Mouse (Mus musculus): ENCODE measurements around the gene Etfrf1. TPM values are rescaled to one million over a fixed set of nuclear protein-coding genes. Genes with fewer than 3 reads are reported as not detected.

Gene Etfrf1
- polyA plus RNA-seq, 1 experiment = not detected

- 54% methylated on average over 27 of the region's 27 CpGs for WGBS
- TF ChIP-seq CTCF (IDR thresholded peaks at IDR 0.05; ENCODE audit: insufficient read depth, low read depth, low read length) = no peak
- no peak for TF ChIP-seq POLR2A (IDR thresholded peaks at IDR 0.05; ENCODE audit: insufficient read depth, low read depth, low read length)
- Histone ChIP-seq H3K4me3 (ENCODE audit: insufficient read depth, low read depth, low read length) (peak overlapping the region; percentile 37), H3K27ac (ENCODE audit: insufficient read depth, low read depth, low read length) (peak overlapping the region; percentile 19), H3K4me1 (ENCODE audit: control insufficient read depth, insufficient read depth, low read length) (no peaks in the 10 kb centered on the region)
These were observed 23.5 kb upstream of the Etfrf1 start for GRCm38 (mm10) chr6:145187093-145188088.

GRCm38 (mm10) chr6:145193038-145193437 lies 17.9 kb upstream of the Etfrf1 start:
- TF ChIP-seq CTCF (IDR thresholded peaks at IDR 0.05; ENCODE audit: insufficient read depth, low read depth, low read length) (no peak), POLR2A (IDR thresholded peaks at IDR 0.05; ENCODE audit: insufficient read depth, low read depth, low read length) (no peak)
- no peak overlapping the region for H3K4me3 ChIP-seq (ENCODE audit: insufficient read depth, low read depth, low read length)
- H3K27ac ChIP-seq (ENCODE audit: insufficient read depth, low read depth, low read length) = no peak overlapping the region
- peaks cover 6% of the 10 kb centered on the region for H3K4me1 ChIP-seq (ENCODE audit: control insufficient read depth, insufficient read depth, low read length)
- 93% methylated on average over 3 of the region's 3 CpGs for WGBS

- Histone ChIP-seq H3K27ac (ENCODE audit: insufficient read depth, low read depth, low read length) (no peak overlapping the region), H3K4me3 (ENCODE audit: insufficient read depth, low read depth, low read length) (no peak overlapping the region), H3K4me1 (ENCODE audit: control insufficient read depth, insufficient read depth, low read length) (peaks cover 6% of the 10 kb centered on the region)
- TF ChIP-seq POLR2A (IDR thresholded peaks at IDR 0.05; ENCODE audit: insufficient read depth, low read depth, low read length) (no peak), CTCF (IDR thresholded peaks at IDR 0.05; ENCODE audit: insufficient read depth, low read depth, low read length) (no peak)
- 60% methylated on average over 11 of the region's 11 CpGs for WGBS
These were observed 17.5 kb upstream of the Etfrf1 start for GRCm38 (mm10) chr6:145193446-145193845.

- no peak overlapping the region for H3K4me3 ChIP-seq (ENCODE audit: insufficient read depth, low read depth, low read length)
- TF ChIP-seq POLR2A (IDR thresholded peaks at IDR 0.05; ENCODE audit: insufficient read depth, low read depth, low read length) (no peak), CTCF (IDR thresholded peaks at IDR 0.05; ENCODE audit: insufficient read depth, low read depth, low read length) (no peak)
- no peak overlapping the region for H3K27ac ChIP-seq (ENCODE audit: insufficient read depth, low read depth, low read length)
- peaks cover 6% of the 10 kb centered on the region for H3K4me1 ChIP-seq (ENCODE audit: control insufficient read depth, insufficient read depth, low read length)
- 88% methylated on average over 8 of the region's 8 CpGs for WGBS
These were observed 12.8 kb upstream of the Etfrf1 start for GRCm38 (mm10) chr6:145197949-145198686.

GRCm38 (mm10) chr6:145202432-145203125 lies 8.4 kb upstream of the Etfrf1 start:
- Histone ChIP-seq H3K4me3 (ENCODE audit: insufficient read depth, low read depth, low read length) (no peak overlapping the region), H3K27ac (ENCODE audit: insufficient read depth, low read depth, low read length) (no peak overlapping the region), H3K4me1 (ENCODE audit: control insufficient read depth, insufficient read depth, low read length) (no peaks in the 10 kb centered on the region)
- no peak for TF ChIP-seq POLR2A (IDR thresholded peaks at IDR 0.05; ENCODE audit: insufficient read depth, low read depth, low read length)
- 78% methylated on average over 13 of the region's 13 CpGs for WGBS

DNA sequence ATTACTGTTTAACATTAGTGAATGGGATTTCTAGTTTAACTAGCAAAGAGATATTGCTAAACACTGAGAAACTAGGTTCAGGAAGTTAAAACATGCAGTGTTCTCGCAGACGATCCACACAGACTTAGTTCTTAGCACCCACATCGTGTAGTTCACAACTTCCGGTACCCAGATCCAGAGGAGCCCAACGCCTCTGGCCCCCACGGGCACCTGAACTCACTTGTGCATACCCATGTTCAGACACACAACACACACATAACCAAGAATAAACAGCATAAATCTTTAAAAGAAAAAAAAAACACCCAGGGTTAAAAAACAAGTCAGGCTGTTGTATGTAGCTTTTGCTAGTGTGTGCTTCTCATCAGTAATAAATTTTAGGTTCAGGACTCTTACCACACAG lies 6.5 kb upstream of the Etfrf1 start:
- Histone ChIP-seq H3K4me1 (ENCODE audit: control insufficient read depth, insufficient read depth, low read length) (no peaks in the 10 kb centered on the region), H3K4me3 (ENCODE audit: insufficient read depth, low read depth, low read length) (no peak overlapping the region), H3K27ac (ENCODE audit: insufficient read depth, low read depth, low read length) (no peak overlapping the region)
- 91% methylated on average over 6 of the region's 6 CpGs for WGBS
- no peak for TF ChIP-seq CTCF (IDR thresholded peaks at IDR 0.05; ENCODE audit: insufficient read depth, low read depth, low read length)
- TF ChIP-seq POLR2A (IDR thresholded peaks at IDR 0.05; ENCODE audit: insufficient read depth, low read depth, low read length) = no peak

- Histone ChIP-seq H3K27ac (ENCODE audit: insufficient read depth, low read depth, low read length) (no peak overlapping the region), H3K4me1 (ENCODE audit: control insufficient read depth, insufficient read depth, low read length) (no peaks in the 10 kb centered on the region), H3K4me3 (ENCODE audit: insufficient read depth, low read depth, low read length) (no peak overlapping the region)
- WGBS = 65% methylated on average over 10 of the region's 10 CpGs
- TF ChIP-seq POLR2A (IDR thresholded peaks at IDR 0.05; ENCODE audit: insufficient read depth, low read depth, low read length) = no peak
- TF ChIP-seq CTCF (IDR thresholded peaks at IDR 0.05; ENCODE audit: insufficient read depth, low read depth, low read length) = no peak
These were observed 5.8 kb upstream of the Etfrf1 start for GRCm38 (mm10) chr6:145205142-145205541.

DNA sequence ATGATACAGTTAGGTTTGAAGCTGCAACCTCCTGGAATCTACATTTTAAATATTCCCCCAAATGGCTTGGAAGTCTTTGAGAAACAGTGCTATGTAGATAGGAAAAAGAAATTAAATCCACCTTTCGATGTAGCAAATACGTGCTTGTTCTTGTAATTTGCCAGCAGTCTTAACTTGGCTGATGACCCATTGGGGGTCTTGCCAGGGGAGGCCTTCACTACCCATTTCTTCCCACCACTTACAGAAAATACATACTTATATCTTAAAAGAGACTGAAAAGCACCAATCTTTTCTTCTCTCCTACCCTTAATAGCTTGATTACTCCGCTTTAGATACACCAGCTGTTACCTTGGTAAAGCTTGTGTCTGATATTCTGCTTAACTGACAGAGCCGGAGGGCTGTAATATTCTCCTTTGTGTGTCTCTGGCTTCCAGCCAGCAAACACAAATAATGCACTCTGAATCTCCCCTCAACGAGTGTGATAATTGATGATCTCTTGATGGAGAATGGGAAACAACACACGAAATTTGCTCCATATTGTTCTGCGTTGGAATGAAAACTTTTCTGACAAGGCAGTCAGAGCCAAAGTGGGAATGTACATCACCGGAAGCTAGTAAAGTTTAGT lies 766 bp upstream of the Etfrf1 start:
- Histone ChIP-seq H3K4me3 (ENCODE audit: insufficient read depth, low read depth, low read length) (peak overlapping the region; percentile 54), H3K27ac (ENCODE audit: insufficient read depth, low read depth, low read length) (no peak overlapping the region), H3K4me1 (ENCODE audit: control insufficient read depth, insufficient read depth, low read length) (no peaks in the 10 kb centered on the region)
- no peak for TF ChIP-seq POLR2A (IDR thresholded peaks at IDR 0.05; ENCODE audit: insufficient read depth, low read depth, low read length)
- WGBS = 11% methylated on average over 8 of the region's 8 CpGs

All from olfactory bulb, adult 2 months (tissue).